Mouse (Mus musculus) midbrain, embryonic 12.5 days (tissue): Measurements from ENCODE around the gene Slc10a7. TPM values are rescaled to one million over a fixed set of nuclear protein-coding genes. Genes with fewer than 3 reads are reported as not detected.
"Not testable (repeated sequence)": the region's sequence is repeated elsewhere in the genome, so short reads cannot be mapped to it uniquely, and the experiment has no call there.

ENCODE experiments used
- ATAC-seq: fragments of 200-750 bp; cut with Nextera tagmentation; 2 replicates; pipeline ENCODE4 v1.8.0; 2017; ENCODE audit warnings: low read depth, moderate TSS enrichment, moderate library complexity; ENCODE audit not compliant: low FRiP score
- H3K27ac ChIP-seq: fragments of 300-500 bp; sonication (generic); replicated peaks from 2 replicates; pipeline ENCODE4 v1.5.1; 2016; ENCODE audit warnings: mild to moderate bottlenecking
- H3K27me3 ChIP-seq: fragments of 300-500 bp; sonication (generic); 2 replicates; pipeline ENCODE4 v1.6.1; 2016; ENCODE audit warnings: mild to moderate bottlenecking
- H3K36me3 ChIP-seq: fragments of 300-500 bp; sonication (generic); 2 replicates; pipeline ENCODE4 v1.6.1; 2016
- H3K4me1 ChIP-seq: fragments of 300-500 bp; sonication (generic); 2 replicates; pipeline ENCODE4 v1.6.1; 2016
- H3K4me2 ChIP-seq: fragments of 300-500 bp; sonication (generic); replicated peaks from 2 replicates; pipeline ENCODE4 v1.6.1; 2016; ENCODE audit warnings: mild to moderate bottlenecking, moderate library complexity
- H3K4me3 ChIP-seq: fragments of 300-500 bp; sonication (generic); 2 replicates; pipeline ENCODE4 v1.5.1; 2016; ENCODE audit warnings: mild to moderate bottlenecking
- H3K9ac ChIP-seq: fragments of 300-500 bp; sonication (generic); replicated peaks from 2 replicates; pipeline ENCODE4 v1.6.1; 2016; ENCODE audit warnings: mild to moderate bottlenecking, moderate library complexity
- H3K9me3 ChIP-seq: fragments of 300-500 bp; sonication (generic); 2 replicates; pipeline ENCODE4 v1.6.1; 2016; ENCODE audit warnings: mild to moderate bottlenecking
- WGBS: fragments of 180-500 bp; shearing (Covaris S2); methylation state at CpG from one replicate; pipeline ENCODE4 v1.1.7; 2016; 5-methylcytosine and 5-hydroxymethylcytosine counted together
- polyA plus RNA-seq: library from polyadenylated mRNA; unstranded; fragments of >200 nt; fragmentation: Nextera tagmentation; extraction: Ambion mirVana; gene quantifications from 2 replicates; pipeline ENCODE4 v1.2.1, GENCODE M21; 2016

Gene Slc10a7
- polyA plus RNA-seq, 1 experiment from 2014 or later, result 15.9 TPM

- 77% methylated on average over 3 of the region's 3 CpGs for WGBS
- Histone ChIP-seq H3K4me3 (no peak overlapping the region), H3K4me1 (peaks cover 14% of the 10 kb centered on the region), H3K4me2 (peak overlapping the region; percentile 25; the same call in 1 of the 2 replicates), H3K9ac (no peak overlapping the region), H3K27me3 (no peaks in the 10 kb centered on the region), H3K27ac (no peak overlapping the region), H3K36me3 (peaks cover 12% of the 10 kb centered on the region), H3K9me3 (no peaks in the 10 kb centered on the region)
- no peak for ATAC-seq
Observed at GRCm38 (mm10) chr8:78510926-78511325, 1.8 kb downstream of the Slc10a7 start.

DNA sequence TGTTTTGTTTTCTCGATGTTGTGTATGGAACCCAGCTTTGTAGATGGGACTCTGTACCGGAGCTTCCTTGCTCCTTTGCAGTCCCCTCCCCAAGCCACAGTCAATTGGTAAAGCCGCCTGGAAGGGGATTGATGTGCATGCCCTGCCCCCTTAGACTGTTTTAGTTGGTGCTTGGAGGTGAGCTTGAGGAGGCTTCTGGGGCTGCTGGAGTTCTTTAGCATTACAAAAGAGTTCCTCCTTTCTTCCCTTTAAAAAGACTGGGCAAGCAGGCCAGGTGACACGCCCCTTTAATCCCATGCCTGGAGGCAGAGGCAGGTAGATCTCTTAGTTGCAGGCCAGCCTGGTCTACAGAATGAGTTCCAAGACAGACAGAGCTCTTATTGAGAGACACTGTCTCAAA, 4.0 kb downstream of the Slc10a7 start:
- Histone ChIP-seq H3K36me3 (peaks cover 15% of the 10 kb centered on the region), H3K4me3 (no peak overlapping the region), H3K27ac (no peak overlapping the region), H3K4me1 (peaks cover 8% of the 10 kb centered on the region), H3K9me3 (no peaks in the 10 kb centered on the region), H3K9ac (no peak overlapping the region), H3K4me2 (no peak overlapping the region), H3K27me3 (no peaks in the 10 kb centered on the region)
- ATAC-seq, result no peak
- 83% methylated on average over 4 of the region's 4 CpGs for WGBS

- Histone ChIP-seq H3K9me3 (no peaks in the 10 kb centered on the region), H3K4me1 (peaks cover 8% of the 10 kb centered on the region), H3K27ac (no peak overlapping the region), H3K4me3 (no peak overlapping the region), H3K9ac (no peak overlapping the region), H3K36me3 (peaks cover 15% of the 10 kb centered on the region), H3K27me3 (no peaks in the 10 kb centered on the region), H3K4me2 (no peak overlapping the region)
- 89% methylated on average over 1 of the region's 1 CpGs for WGBS
- ATAC-seq, result no peak
Observed at GRCm38 (mm10) chr8:78514706-78515105, 5.6 kb downstream of the Slc10a7 start.

DNA sequence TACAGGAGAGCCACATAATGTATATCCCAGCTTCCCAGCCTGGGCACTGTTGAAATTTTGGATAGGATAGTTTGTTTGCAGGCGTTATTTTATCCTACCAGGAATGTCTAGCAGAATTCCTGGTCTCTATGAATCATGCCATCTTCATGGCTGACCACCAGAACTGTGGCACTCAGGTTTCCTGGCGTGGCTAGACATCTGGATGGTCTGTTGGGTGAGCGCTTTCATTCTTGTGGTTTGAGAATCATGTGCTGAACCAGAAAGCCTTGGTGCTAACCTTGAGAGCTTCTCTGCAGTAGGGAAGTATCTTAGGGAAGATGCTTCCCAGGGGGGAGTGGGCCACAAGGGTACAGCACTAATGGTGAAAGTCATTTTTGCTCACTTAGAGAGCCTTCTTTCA, 6.0 kb downstream of the Slc10a7 start:
- Histone ChIP-seq H3K9me3 (no peaks in the 10 kb centered on the region), H3K4me1 (peaks cover 7% of the 10 kb centered on the region), H3K9ac (no peak overlapping the region), H3K4me2 (no peak overlapping the region), H3K4me3 (no peak overlapping the region), H3K27me3 (no peaks in the 10 kb centered on the region), H3K27ac (no peak overlapping the region), H3K36me3 (peaks cover 15% of the 10 kb centered on the region)
- no peak for ATAC-seq
- WGBS, result 88% methylated on average over 3 of the region's 3 CpGs

GRCm38 (mm10) chr8:78533981-78534380, 24.8 kb downstream of the Slc10a7 start:
- no peaks in the 10 kb centered on the region for H3K9me3 ChIP-seq
- H3K4me2 ChIP-seq, result no peak overlapping the region
- no peak overlapping the region for H3K9ac ChIP-seq
- WGBS, result 86% methylated on average over 6 of the region's 6 CpGs
- no peaks in the 10 kb centered on the region for H3K27me3 ChIP-seq
- no peak overlapping the region for H3K4me3 ChIP-seq
- ATAC-seq, result no peak
- peaks cover 18% of the 10 kb centered on the region for H3K36me3 ChIP-seq
- H3K4me1 ChIP-seq, result 0 out of 2 replicates have a peak, but pooled peaks cover 4% of the 10 kb centered on the region
- no peak overlapping the region for H3K27ac ChIP-seq

GRCm38 (mm10) chr8:78536716-78537115, 27.6 kb downstream of the Slc10a7 start:
- 0 out of 2 replicates have a peak, but pooled peaks cover 4% of the 10 kb centered on the region for H3K4me1 ChIP-seq
- no peaks in the 10 kb centered on the region for H3K27me3 ChIP-seq
- H3K4me3 ChIP-seq, result no peak overlapping the region
- H3K27ac ChIP-seq, result no peak overlapping the region
- no peak for ATAC-seq
- H3K4me2 ChIP-seq, result no peak overlapping the region
- 86% methylated on average over 5 of the region's 5 CpGs for WGBS
- peaks cover 16% of the 10 kb centered on the region; the same call in 1 of the 2 replicates for H3K36me3 ChIP-seq
- no peaks in the 10 kb centered on the region for H3K9me3 ChIP-seq
- no peak overlapping the region for H3K9ac ChIP-seq

- no peak overlapping the region for H3K9ac ChIP-seq
- no peaks in the 10 kb centered on the region for H3K9me3 ChIP-seq
- no peak for ATAC-seq
- 95% methylated on average over 3 of the region's 3 CpGs for WGBS
- H3K4me2 ChIP-seq, result no peak overlapping the region
- H3K4me1 ChIP-seq, result 0 out of 2 replicates have a peak, but pooled peaks cover 4% of the 10 kb centered on the region
- H3K27me3 ChIP-seq, result no peaks in the 10 kb centered on the region
- H3K4me3 ChIP-seq, result no peak overlapping the region
- H3K36me3 ChIP-seq, result peaks cover 22% of the 10 kb centered on the region; the same call in 1 of the 2 replicates
- no peak overlapping the region for H3K27ac ChIP-seq
Observed at GRCm38 (mm10) chr8:78537795-78538194, 28.6 kb downstream of the Slc10a7 start.

DNA sequence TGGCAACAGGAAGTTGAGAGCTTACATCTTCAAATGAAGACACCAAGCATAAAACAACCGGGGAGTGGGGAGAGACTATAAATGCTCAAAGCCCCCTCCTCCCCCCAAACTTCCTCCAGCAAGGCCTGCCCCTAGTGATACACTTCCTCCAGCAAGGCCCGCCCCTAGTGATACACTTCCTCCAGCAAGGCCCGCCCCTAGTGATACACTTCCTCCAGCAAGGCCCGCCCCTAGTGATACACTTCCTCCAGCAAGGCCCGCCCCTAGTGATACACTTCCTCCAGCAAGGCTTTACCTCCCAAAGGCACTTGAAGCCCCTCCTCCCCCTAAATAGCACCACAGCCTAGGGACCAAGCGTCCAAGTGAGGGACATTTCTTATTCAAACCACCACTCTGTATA, 33.5 kb downstream of the Slc10a7 start:
- H3K9me3 ChIP-seq, H3K9ac ChIP-seq, ATAC-seq, H3K27ac ChIP-seq, H3K4me2 ChIP-seq, H3K4me1 ChIP-seq, H3K27me3 ChIP-seq, H3K4me3 ChIP-seq: not testable (repeated sequence)
- WGBS, result 92% methylated on average over 4 of the region's 6 CpGs
- H3K36me3 ChIP-seq, result peaks cover 21% of the 10 kb centered on the region; the same call in 1 of the 2 replicates

DNA sequence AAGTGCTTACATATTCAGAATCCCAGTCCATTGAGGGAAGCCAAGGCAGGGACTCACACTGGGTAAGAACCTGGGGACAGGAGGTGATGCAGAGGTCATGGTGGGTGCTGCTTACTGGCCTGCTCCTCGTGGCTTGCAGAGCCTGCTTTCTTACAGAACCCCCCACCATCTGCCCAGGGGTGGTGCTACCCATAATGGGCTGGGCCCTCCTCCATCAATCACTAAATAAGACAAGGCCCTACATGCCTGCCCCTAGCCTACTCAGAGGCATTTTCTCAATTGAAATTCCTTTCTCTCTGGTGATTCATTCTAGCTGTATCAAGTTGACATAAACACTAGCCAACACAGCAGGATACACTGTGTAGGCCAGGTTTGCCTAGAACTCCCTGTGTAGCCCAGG, 34.5 kb downstream of the Slc10a7 start:
- Histone ChIP-seq H3K9ac (no peak overlapping the region), H3K4me2 (no peak overlapping the region), H3K27ac (no peak overlapping the region), H3K9me3 (no peaks in the 10 kb centered on the region), H3K36me3 (peaks cover 19% of the 10 kb centered on the region; the same call in 1 of the 2 replicates), H3K4me1 (0 out of 2 replicates have a peak, but pooled peaks cover 2% of the 10 kb centered on the region), H3K4me3 (no peak overlapping the region), H3K27me3 (no peaks in the 10 kb centered on the region)
- no peak for ATAC-seq
- WGBS, result 67% methylated on average over 1 of the region's 1 CpGs

DNA sequence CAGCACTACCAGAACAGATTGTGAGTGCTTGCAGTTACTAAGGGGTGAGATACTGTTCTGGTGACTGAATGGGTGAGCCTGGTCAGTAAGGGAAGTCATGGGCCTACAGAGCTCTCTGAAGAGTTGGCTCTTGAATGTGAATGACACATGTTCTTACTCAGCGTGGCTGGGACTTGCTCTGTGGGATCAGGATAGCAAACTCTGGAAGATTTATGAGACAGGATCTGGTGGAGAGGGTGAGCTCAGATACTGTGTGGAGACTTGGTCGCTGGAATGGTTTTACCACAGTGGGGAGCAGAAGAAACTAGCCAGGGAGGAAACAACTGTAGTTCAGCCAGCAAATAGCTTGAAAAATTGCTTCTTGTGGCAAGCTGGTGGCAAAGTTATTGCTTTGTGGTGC, 35.4 kb downstream of the Slc10a7 start:
- no peak overlapping the region for H3K27ac ChIP-seq
- no peaks in the 10 kb centered on the region for H3K9me3 ChIP-seq
- ATAC-seq, result no peak
- H3K4me3 ChIP-seq, result no peak overlapping the region
- 78% methylated on average over 2 of the region's 2 CpGs for WGBS
- H3K4me1 ChIP-seq, result 0 out of 2 replicates have a peak, but pooled peaks cover 2% of the 10 kb centered on the region
- H3K27me3 ChIP-seq, result no peaks in the 10 kb centered on the region
- H3K9ac ChIP-seq, result no peak overlapping the region
- H3K4me2 ChIP-seq, result no peak overlapping the region
- peaks cover 19% of the 10 kb centered on the region; the same call in 1 of the 2 replicates for H3K36me3 ChIP-seq

- H3K9ac ChIP-seq, H3K27me3 ChIP-seq, H3K4me3 ChIP-seq, H3K4me1 ChIP-seq, H3K4me2 ChIP-seq, ATAC-seq, H3K9me3 ChIP-seq, H3K27ac ChIP-seq: not testable (repeated sequence)
- H3K36me3 ChIP-seq, result peaks cover 18% of the 10 kb centered on the region; the same call in 1 of the 2 replicates
- WGBS, result 53% methylated on average over 6 of the region's 14 CpGs
Observed at GRCm38 (mm10) chr8:78545153-78545817, 36.1 kb downstream of the Slc10a7 start.

DNA sequence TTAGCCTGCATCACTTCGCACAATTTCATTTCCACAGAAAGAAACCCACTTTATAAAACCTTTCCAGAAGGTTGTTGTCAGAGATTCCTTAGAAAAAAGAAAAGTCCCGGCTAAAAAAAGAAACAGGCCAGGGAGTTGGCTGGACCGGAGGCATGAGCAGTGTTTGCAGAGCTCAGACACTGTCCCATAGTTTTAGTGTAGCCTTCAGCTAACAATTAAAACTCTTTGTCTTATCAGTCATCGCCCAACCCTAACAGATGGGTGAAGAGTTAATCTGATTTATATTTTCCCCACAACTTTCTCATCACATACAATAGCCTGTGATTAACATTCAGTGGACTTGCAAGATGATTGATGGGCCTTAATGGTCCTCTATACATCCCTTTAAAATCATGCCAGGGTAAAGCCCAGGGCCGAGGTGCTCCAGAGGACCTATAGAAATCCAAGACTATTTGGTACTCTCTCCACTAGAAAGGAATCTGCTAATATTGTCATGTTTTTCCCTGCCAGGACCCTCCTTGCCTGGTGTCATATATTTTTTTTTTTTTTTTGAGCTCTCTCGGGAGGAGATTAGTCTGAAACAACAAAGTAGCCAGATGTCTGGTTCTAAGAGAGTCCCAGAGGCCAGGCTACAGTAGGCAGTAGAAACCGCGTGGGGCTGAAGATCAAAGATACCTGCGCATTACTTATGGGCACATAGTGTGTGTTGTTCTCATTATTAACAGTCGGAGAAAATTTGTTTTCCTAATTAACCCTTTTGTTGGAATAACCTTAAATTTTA, 41.0 kb downstream of the Slc10a7 start:
- peak; percentile 82 for ATAC-seq
- Histone ChIP-seq H3K9ac (no peak overlapping the region), H3K9me3 (no peaks in the 10 kb centered on the region), H3K27ac (peak overlapping the region; percentile 63), H3K4me1 (peaks cover 13% of the 10 kb centered on the region), H3K27me3 (no peaks in the 10 kb centered on the region), H3K4me2 (no peak overlapping the region), H3K36me3 (no peaks in the 10 kb centered on the region), H3K4me3 (no peak overlapping the region)
- 39% methylated on average over 10 of the region's 10 CpGs for WGBS
